Mouse (Mus musculus): ENCODE measurements at regions not wholly inside any gene's neighbourhood (a gene's known extent, or its start where the extent isn't known, plus 50 kb on each side); places are given as distances from the start of the nearest gene placed in this dataset.

DNA sequence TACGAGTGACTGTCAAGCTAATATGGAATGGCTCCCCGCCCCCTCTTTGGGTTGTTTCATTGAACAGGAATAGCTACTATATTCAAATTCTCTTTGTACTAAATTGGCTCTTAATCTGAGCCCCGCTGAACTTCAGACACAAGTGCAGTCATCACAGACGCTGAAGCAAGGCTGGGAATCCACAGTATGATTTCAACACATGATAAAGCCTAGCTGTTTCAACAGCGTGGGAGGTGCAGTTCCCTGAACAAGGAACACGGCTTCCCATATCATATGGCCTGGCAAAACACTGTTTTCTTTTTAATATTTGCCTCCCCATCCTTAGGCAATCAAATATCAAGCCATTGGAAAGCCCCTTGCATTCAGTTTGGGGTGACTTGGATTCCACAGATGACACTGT is 428.0 kb upstream of the Adamts9 start:
- H3K27me3 ChIP-seq (replicated peaks), result no peaks in the 10 kb centered on the region
- H3K4me1 ChIP-seq, result no peaks in the 10 kb centered on the region
- H3K4me2 ChIP-seq, result no peak overlapping the region
- H3K4me3 ChIP-seq (replicated peaks), result no peak overlapping the region
- H3K27ac ChIP-seq, result no peak overlapping the region
- WGBS, result 74% methylated on average over 6 of the region's 6 CpGs
- no peaks in the 10 kb centered on the region for H3K36me3 ChIP-seq
- H3K9ac ChIP-seq, result no peak overlapping the region
- no peak for ATAC-seq (ENCODE audit: insufficient read depth, low FRiP score, low read depth)
- H3K9me3 ChIP-seq, result no peaks in the 10 kb centered on the region

- Histone ChIP-seq H3K27me3 (replicated peaks) (no peaks in the 10 kb centered on the region), H3K4me3 (replicated peaks) (no peak overlapping the region), H3K4me2 (no peak overlapping the region), H3K36me3 (no peaks in the 10 kb centered on the region), H3K27ac (no peak overlapping the region), H3K9ac (no peak overlapping the region), H3K9me3 (no peaks in the 10 kb centered on the region), H3K4me1 (no peaks in the 10 kb centered on the region)
- WGBS, result 67% methylated on average over 4 of the region's 4 CpGs
- ATAC-seq (ENCODE audit: insufficient read depth, low FRiP score, low read depth), result no peak
Observed at GRCm38 (mm10) chr6:93363846-93364245, 420.6 kb upstream of the Adamts9 start.

- WGBS, result 83% methylated on average over 12 of the region's 12 CpGs
- no peaks in the 10 kb centered on the region for H3K27me3 ChIP-seq (replicated peaks)
- H3K36me3 ChIP-seq, result no peaks in the 10 kb centered on the region
- no peak for ATAC-seq (ENCODE audit: insufficient read depth, low FRiP score, low read depth)
- H3K27ac ChIP-seq, result no peak overlapping the region
- H3K9ac ChIP-seq, result no peak overlapping the region
- H3K9me3 ChIP-seq, result no peaks in the 10 kb centered on the region
- H3K4me1 ChIP-seq, result no peaks in the 10 kb centered on the region
- H3K4me3 ChIP-seq (replicated peaks), result no peak overlapping the region
- H3K4me2 ChIP-seq, result no peak overlapping the region
Observed at GRCm38 (mm10) chr6:93353353-93354125, 410.2 kb upstream of the Adamts9 start.

DNA sequence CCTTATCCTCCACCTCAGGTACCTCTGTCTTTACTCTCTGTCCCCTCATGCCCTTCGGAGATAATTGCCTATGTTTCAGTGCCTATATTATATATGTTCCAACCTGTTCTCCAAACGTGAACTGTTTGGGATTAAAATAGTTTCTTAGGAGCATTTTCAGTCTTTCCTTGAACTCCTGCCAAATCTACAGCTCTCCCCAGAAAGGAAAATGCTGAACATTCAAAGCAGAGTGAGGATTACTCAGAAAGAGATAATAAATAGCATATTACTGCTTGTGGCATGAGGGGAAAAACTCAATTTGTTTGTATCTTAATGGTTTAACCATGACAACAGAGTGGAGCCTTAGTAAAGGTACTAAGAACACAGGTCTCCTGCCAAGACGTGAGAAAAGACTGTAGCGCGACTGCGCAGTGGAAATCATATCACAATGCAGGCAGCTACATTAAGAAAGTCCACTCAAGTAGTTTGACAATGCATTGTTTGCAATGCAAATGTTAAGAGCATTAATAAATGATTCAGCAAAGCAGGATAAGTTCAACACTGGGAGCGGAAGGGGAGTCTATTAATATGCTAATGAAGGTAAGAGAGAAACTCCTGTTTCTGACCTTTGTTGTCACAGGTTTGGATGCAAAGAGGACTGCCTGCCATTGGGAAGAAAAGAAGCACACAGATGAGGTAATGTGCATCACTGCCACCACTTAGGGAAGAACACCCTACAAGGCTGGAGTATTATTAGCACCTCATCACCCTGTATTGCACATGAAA is 406.8 kb upstream of the Adamts9 start:
- Histone ChIP-seq H3K27ac (no peak overlapping the region), H3K4me2 (no peak overlapping the region), H3K9ac (no peak overlapping the region), H3K4me3 (replicated peaks) (no peak overlapping the region), H3K27me3 (replicated peaks) (no peaks in the 10 kb centered on the region), H3K9me3 (no peaks in the 10 kb centered on the region), H3K36me3 (no peaks in the 10 kb centered on the region), H3K4me1 (no peaks in the 10 kb centered on the region)
- no peak for ATAC-seq (ENCODE audit: insufficient read depth, low FRiP score, low read depth)
- WGBS, result 57% methylated on average over 7 of the region's 7 CpGs

GRCm38 (mm10) chr6:93348141-93348540 is 404.8 kb upstream of the Adamts9 start:
- 83% methylated on average over 3 of the region's 3 CpGs for WGBS
- no peaks in the 10 kb centered on the region for H3K36me3 ChIP-seq
- no peak for ATAC-seq (ENCODE audit: insufficient read depth, low FRiP score, low read depth)

GRCm38 (mm10) chr6:93328683-93329082 is 385.4 kb upstream of the Adamts9 start:
- H3K4me2 ChIP-seq, result no peak overlapping the region
- WGBS, result 70% methylated on average over 2 of the region's 2 CpGs
- H3K9ac ChIP-seq, result no peak overlapping the region
- no peaks in the 10 kb centered on the region for H3K36me3 ChIP-seq
- no peaks in the 10 kb centered on the region for H3K4me1 ChIP-seq
- no peaks in the 10 kb centered on the region for H3K27me3 ChIP-seq (replicated peaks)
- no peak overlapping the region for H3K4me3 ChIP-seq (replicated peaks)
- no peak overlapping the region for H3K27ac ChIP-seq
- H3K9me3 ChIP-seq, result no peaks in the 10 kb centered on the region
- no peak for ATAC-seq (ENCODE audit: insufficient read depth, low FRiP score, low read depth)

More at GRCm38 (mm10) chr6:93348141-93348540, 404.8 kb upstream of the Adamts9 start:
- H3K9me3 ChIP-seq, result no peaks in the 10 kb centered on the region
- H3K27ac ChIP-seq, result no peak overlapping the region
- no peak overlapping the region for H3K4me3 ChIP-seq (replicated peaks)
- H3K9ac ChIP-seq, result no peak overlapping the region
- no peak overlapping the region for H3K4me2 ChIP-seq
- H3K27me3 ChIP-seq (replicated peaks), result no peaks in the 10 kb centered on the region
- H3K4me1 ChIP-seq, result no peaks in the 10 kb centered on the region

GRCm38 (mm10) chr6:93327930-93328329 is 384.6 kb upstream of the Adamts9 start:
- WGBS, result 86% methylated on average over 1 of the region's 1 CpGs
- Histone ChIP-seq H3K4me2 (no peak overlapping the region), H3K27me3 (replicated peaks) (no peaks in the 10 kb centered on the region), H3K36me3 (no peaks in the 10 kb centered on the region), H3K9me3 (no peaks in the 10 kb centered on the region), H3K4me3 (replicated peaks) (no peak overlapping the region), H3K27ac (no peak overlapping the region), H3K4me1 (no peaks in the 10 kb centered on the region), H3K9ac (no peak overlapping the region)
- ATAC-seq (ENCODE audit: insufficient read depth, low FRiP score, low read depth), result no peak

DNA sequence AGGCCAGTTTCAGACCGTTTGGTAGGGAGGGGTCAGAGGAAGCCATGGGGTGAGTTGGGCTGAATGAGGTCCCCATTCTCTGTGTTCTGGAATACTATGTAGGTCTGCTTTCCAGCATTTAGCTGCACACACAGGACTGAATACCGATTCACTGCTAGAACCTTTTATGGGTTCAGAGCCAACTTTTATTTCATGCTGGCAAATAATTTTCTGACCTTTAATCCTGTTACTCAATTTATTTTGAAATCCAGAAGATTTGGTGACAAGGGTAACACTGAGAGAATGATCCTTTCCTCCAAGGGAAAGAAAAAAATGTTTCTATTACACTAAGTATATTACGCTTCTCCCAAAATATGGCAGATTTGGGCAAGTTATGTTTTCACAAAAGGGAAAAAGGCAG is 380.6 kb upstream of the Adamts9 start:
- Histone ChIP-seq H3K4me3 (replicated peaks) (no peak overlapping the region), H3K4me2 (no peak overlapping the region), H3K27ac (no peak overlapping the region), H3K27me3 (replicated peaks) (no peaks in the 10 kb centered on the region), H3K9me3 (no peaks in the 10 kb centered on the region), H3K36me3 (no peaks in the 10 kb centered on the region), H3K4me1 (no peaks in the 10 kb centered on the region), H3K9ac (no peak overlapping the region)
- no peak for ATAC-seq (ENCODE audit: insufficient read depth, low FRiP score, low read depth)
- WGBS, result 58% methylated on average over 3 of the region's 3 CpGs

GRCm38 (mm10) chr6:93314625-93315024 is 371.3 kb upstream of the Adamts9 start:
- H3K36me3 ChIP-seq, result no peaks in the 10 kb centered on the region
- H3K4me1 ChIP-seq, result no peaks in the 10 kb centered on the region
- H3K9me3 ChIP-seq, result no peaks in the 10 kb centered on the region
- H3K27ac ChIP-seq, result no peak overlapping the region
- no peak overlapping the region for H3K4me2 ChIP-seq
- 52% methylated on average over 5 of the region's 5 CpGs for whole genome bisulfite sequencing
- no peak for ATAC-seq (ENCODE audit: insufficient read depth, low FRiP score, low read depth)
- H3K4me3 ChIP-seq (replicated peaks), result no peak overlapping the region
- no peaks in the 10 kb centered on the region for H3K27me3 ChIP-seq (replicated peaks)
- H3K9ac ChIP-seq, result no peak overlapping the region

GRCm38 (mm10) chr6:93305176-93305575 is 361.9 kb upstream of the Adamts9 start:
- 55% methylated on average over 2 of the region's 2 CpGs for WGBS
- Histone ChIP-seq H3K9ac (no peak overlapping the region), H3K27ac (no peak overlapping the region), H3K4me3 (replicated peaks) (no peak overlapping the region), H3K4me1 (no peaks in the 10 kb centered on the region), H3K9me3 (no peaks in the 10 kb centered on the region), H3K4me2 (no peak overlapping the region), H3K36me3 (no peaks in the 10 kb centered on the region), H3K27me3 (replicated peaks) (no peaks in the 10 kb centered on the region)
- ATAC-seq (ENCODE audit: insufficient read depth, low FRiP score, low read depth), result no peak

DNA sequence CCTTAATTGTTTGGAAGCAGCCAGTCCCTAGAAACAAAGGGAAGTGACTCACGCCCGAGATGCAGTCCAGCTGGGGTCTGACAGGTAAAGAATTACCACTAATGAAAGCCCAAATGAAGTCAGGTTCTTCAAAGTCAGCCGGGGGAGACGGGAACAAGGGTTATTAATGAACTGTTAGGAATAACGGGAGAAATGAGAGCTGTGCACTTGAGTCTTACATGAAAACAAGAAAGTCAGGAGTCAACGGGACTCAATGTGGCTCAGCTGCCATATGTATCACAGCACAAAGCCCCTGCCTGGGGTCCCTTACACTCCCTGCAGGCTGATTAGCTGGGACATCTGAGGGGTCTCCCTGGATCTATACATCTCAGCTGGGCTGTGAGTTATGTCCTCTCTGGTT is 354.7 kb upstream of the Adamts9 start:
- Histone ChIP-seq H3K27me3 (replicated peaks) (no peaks in the 10 kb centered on the region), H3K4me2 (no peak overlapping the region), H3K27ac (no peak overlapping the region), H3K9me3 (no peaks in the 10 kb centered on the region), H3K4me1 (peaks cover 2% of the 10 kb centered on the region; the same call in 1 of the 2 replicates), H3K36me3 (no peaks in the 10 kb centered on the region), H3K9ac (no peak overlapping the region), H3K4me3 (replicated peaks) (no peak overlapping the region)
- no peak for ATAC-seq (ENCODE audit: insufficient read depth, low FRiP score, low read depth)
- WGBS, result 13% methylated on average over 6 of the region's 6 CpGs

GRCm38 (mm10) chr6:93291711-93292110 is 348.4 kb upstream of the Adamts9 start:
- no peaks in the 10 kb centered on the region for H3K27me3 ChIP-seq (replicated peaks)
- 74% methylated on average over 1 of the region's 1 CpGs for WGBS

More at GRCm38 (mm10) chr6:93291711-93292110, 348.4 kb upstream of the Adamts9 start:
- no peaks in the 10 kb centered on the region for H3K36me3 ChIP-seq
- H3K27ac ChIP-seq, result no peak overlapping the region
- ATAC-seq (ENCODE audit: insufficient read depth, low FRiP score, low read depth), result no peak
- no peak overlapping the region for H3K4me2 ChIP-seq
- no peaks in the 10 kb centered on the region for H3K9me3 ChIP-seq
- H3K9ac ChIP-seq, result no peak overlapping the region
- H3K4me1 ChIP-seq, result no peaks in the 10 kb centered on the region
- H3K4me3 ChIP-seq (replicated peaks), result no peak overlapping the region

All from stomach, embryonic 15.5 days (tissue).